Mouse (Mus musculus): ENCODE data around the gene Zdhhc9. TPM values are rescaled to one million over a fixed set of nuclear protein-coding genes. Genes with fewer than 3 reads are reported as not detected.
A peak's percentile ranks its signal among the peaks of the same experiment; 100 is the strongest.

Gene Zdhhc9
- total RNA-seq, 2 experiments from 2014 or later, result 7.9 to 8.8 TPM

DNA sequence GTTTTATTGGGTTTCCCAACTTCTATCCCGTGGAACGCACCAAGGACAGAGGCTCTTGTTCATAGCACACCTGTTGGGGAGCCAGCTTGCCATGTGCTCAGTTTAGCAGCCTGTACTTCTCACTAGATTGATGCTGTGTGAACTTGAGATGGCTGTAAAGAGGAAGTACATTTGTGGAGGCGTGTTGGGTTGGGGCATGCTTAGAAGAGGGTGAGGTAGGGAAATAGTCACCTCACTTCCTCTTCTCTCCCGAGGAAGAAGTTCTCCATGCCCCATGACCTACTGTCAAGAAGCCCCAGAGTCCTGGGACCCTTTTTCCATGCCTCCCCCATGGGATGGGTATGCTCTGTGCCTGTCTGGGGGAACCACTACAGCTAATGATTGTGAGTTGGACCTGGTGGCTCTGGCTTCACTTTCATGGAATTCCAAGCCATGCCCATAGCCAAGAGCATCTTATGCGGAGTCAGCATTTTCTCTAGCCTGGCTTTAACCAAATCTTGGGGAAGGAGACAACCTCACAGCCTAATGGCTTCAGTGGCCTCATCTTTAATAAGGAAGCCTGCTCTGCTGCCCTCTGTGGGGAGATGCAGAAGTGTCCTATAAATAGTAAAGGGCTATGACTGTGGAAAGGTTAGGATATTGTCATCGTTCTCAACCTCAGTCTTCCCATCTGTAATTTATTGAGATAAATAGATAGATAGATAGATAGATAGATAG, 81.0 kb downstream of the Zdhhc9 start:
- no peak for DNase-seq (ENCODE audit: low spot score)

DNA sequence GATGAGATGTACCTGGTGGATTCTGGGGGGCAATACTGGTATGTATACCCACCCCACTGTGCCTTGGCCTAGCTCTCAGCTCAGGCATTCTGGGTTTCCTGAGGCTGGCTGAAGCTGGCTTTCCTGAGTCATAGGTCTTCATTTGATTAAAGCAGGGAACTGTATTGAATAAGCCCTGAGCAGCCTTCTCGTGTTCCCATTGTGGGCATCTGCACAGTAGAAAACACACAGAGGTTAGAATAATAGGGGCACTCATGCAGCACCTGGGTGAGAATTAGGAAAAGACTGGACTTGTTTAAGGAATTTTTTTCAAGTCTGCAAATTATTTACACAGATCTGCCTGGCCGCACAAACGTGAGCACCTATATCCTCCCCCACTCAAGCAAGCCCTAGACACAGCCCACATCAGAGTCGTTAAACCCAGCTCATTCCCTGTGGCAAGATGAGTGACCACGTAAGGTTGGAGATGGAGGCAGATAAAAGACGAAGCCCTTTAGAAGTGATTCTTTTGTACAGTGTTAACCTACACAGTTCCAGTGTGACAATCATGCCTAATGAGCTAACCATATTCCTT, 81.7 kb downstream of the Zdhhc9 start:
- no peak for DNase-seq (ENCODE audit: low spot score)

DNA sequence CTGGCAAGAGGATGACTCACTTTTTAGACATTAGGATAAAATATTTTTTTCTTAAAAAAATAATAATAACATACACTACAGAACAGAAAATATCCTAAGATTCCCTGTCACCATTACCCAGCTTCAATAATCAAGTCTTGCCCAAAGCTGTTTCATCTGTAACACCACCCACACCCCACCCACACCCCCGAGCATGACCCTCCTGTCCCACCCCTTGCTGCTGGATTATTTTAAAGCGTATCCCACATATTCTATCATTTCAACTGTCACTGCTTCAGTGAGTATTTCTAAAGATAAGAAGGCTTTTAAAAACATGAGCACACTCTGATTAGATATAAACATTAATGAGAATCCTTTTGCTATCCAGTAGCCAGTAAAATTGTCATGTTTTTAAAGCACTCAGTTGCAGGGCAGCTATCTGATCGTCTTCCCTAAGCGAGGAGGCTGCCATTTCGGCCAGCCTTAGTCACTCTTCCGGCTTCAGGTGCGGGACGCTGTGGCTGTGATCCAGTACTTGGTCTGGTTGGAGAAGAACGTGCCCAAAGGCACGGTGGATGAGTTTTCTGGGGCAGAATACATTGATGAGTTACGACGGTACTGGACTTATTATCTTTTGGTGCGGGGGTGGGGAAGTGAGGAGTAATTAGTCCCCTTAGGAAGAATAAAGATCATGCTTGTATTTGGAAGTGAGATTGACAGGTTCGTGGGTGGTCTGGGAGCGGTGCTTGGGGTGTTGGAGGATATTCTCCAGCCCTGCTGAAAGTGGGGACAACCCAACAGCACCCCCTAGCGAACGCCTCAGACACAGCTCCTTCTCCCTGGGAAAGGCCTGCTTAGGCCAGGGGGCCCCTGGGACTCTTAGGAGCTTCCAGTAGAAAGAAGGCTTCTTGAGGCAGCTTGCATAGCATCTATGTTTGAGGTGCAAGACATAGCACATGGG, 84.3 kb downstream of the Zdhhc9 start:
- peak; percentile 53 for DNase-seq (ENCODE audit: low spot score)

Other genes with a start within 250 kb of the Zdhhc9 start
- under 1 TPM; 0.59 to 0.85 TPM for gene Apln, start 174.0 kb downstream of the Zdhhc9 start, total RNA-seq (2021)
- under 1 TPM; 0.31 to 0.82 TPM for gene Xpnpep2, start 100.2 kb downstream of the Zdhhc9 start, total RNA-seq (2021)
- gene Sash3, start 62.4 kb downstream of the Zdhhc9 start, total RNA-seq (2021), result under 1 TPM; 0.11 to 0.31 TPM
- gene Utp14a, start 48.0 kb upstream of the Zdhhc9 start, total RNA-seq (2021), result 10 to 100 TPM; 12.6 to 13.6 TPM
- 1 to 10 TPM; 5.8 to 7.5 TPM for gene Bcorl1, start 132.5 kb upstream of the Zdhhc9 start, total RNA-seq (2021)